Mouse (Mus musculus) liver, embryonic 11.5 days (tissue): ENCODE results near the gene Kiss1r. TPM values are rescaled to one million over a fixed set of nuclear protein-coding genes. Genes with fewer than 3 reads are reported as not detected.
A peak's percentile ranks its signal among the peaks of the same experiment; 100 is the strongest.

ENCODE experiments used
- ATAC-seq: fragments of 200-750 bp; cut with Nextera tagmentation; replicated peaks from 2 replicates; pipeline ENCODE4 v1.8.0; 2017; ENCODE audit warnings: moderate number of reproducible peaks, mild to moderate bottlenecking, moderate TSS enrichment, moderate library complexity; ENCODE audit not compliant: low FRiP score
- DNase-seq: peaks from one replicate; pipeline ENCODE4 v3.0.0-alpha.2; 2017; ENCODE audit warnings: low spot score
- H3K27ac ChIP-seq: fragments of 300-500 bp; sonication (generic); 2 replicates; pipeline ENCODE4 v1.5.1; 2014; ENCODE audit warnings: mild to moderate bottlenecking, low read depth, low read length, control low read depth
- H3K27me3 ChIP-seq: fragments of 300-500 bp; sonication (generic); replicated peaks from 2 replicates; pipeline ENCODE4 v1.6.1; 2014; ENCODE audit warnings: low read length, mixed read lengths; ENCODE audit not compliant: control insufficient read depth, insufficient read depth
- H3K36me3 ChIP-seq: fragments of 300-500 bp; sonication (generic); 2 replicates; pipeline ENCODE4 v1.6.1; 2014; ENCODE audit warnings: mild to moderate bottlenecking, low read length, moderate library complexity, mixed read lengths; ENCODE audit not compliant: control insufficient read depth, insufficient read depth
- H3K4me1 ChIP-seq: fragments of 300-500 bp; sonication (generic); replicated peaks from 2 replicates; pipeline ENCODE4 v1.6.1; 2014; ENCODE audit warnings: low read length, mixed read lengths; ENCODE audit not compliant: control insufficient read depth, insufficient read depth
- H3K4me2 ChIP-seq: fragments of 300-500 bp; sonication (generic); 2 replicates; pipeline ENCODE4 v1.6.1; 2014; ENCODE audit warnings: mild to moderate bottlenecking, control low read depth, moderate library complexity
- H3K4me3 ChIP-seq: fragments of 300-500 bp; sonication (generic); 2 replicates; pipeline ENCODE4 v1.5.1; 2014; ENCODE audit warnings: low read depth, low read length, control low read depth
- H3K9ac ChIP-seq: fragments of 300-500 bp; sonication (generic); 2 replicates; pipeline ENCODE4 v1.6.1; 2014; ENCODE audit warnings: low read depth, low read length, control low read depth
- H3K9me3 ChIP-seq: fragments of 300-500 bp; sonication (generic); 2 replicates; pipeline ENCODE4 v1.6.1; 2016; ENCODE audit warnings: low read length, inconsistent platforms, mixed read lengths; ENCODE audit not compliant: control insufficient read depth
- WGBS: fragments of 180-500 bp; shearing (Covaris S2); extraction: QIAGEN DNeasy Blood & Tissue Kit; methylation state at CpG from one replicate; pipeline ENCODE4 v1.1.7; 2014; 5-methylcytosine and 5-hydroxymethylcytosine counted together
- polyA plus RNA-seq: library from polyadenylated mRNA; unstranded; fragments of >200 nt; fragmentation: Nextera tagmentation; extraction: Ambion mirVana; gene quantifications from 2 replicates; pipeline ENCODE4 v1.2.1, GENCODE M21; 2014

The Kiss1r gene
- polyA plus RNA-seq, 1 experiment from 2014 or later, result 0.66 TPM

- ATAC-seq (no peak), DNase-seq (no peak)
- no peaks in the 10 kb centered on the region for H3K9me3 ChIP-seq
- H3K27ac ChIP-seq, result peak overlapping the region; percentile 71
- peaks cover 3% of the 10 kb centered on the region; the same call in 1 of the 2 replicates for H3K36me3 ChIP-seq
- peak overlapping the region; percentile 97 for H3K4me2 ChIP-seq
- H3K9ac ChIP-seq, result peak overlapping the region; percentile 90
- 7% methylated on average over 8 of the region's 8 CpGs for WGBS
- H3K4me3 ChIP-seq, result peak overlapping the region; percentile 82
- H3K4me1 ChIP-seq, result peaks cover 65% of the 10 kb centered on the region
- H3K27me3 ChIP-seq, result peaks cover 38% of the 10 kb centered on the region
Observed at GRCm38 (mm10) chr10:79916081-79916480, 690 bp upstream of the Kiss1r start.

- Histone ChIP-seq H3K4me2 (peak overlapping the region; percentile 97), H3K4me1 (peaks cover 72% of the 10 kb centered on the region), H3K27me3 (peaks cover 52% of the 10 kb centered on the region), H3K4me3 (peak overlapping the region; percentile 82), H3K27ac (0 out of 2 replicates have a peak overlapping the region, but pooled peaks have one; percentile 71), H3K36me3 (0 out of 2 replicates have a peak, but pooled peaks cover 3% of the 10 kb centered on the region), H3K9me3 (no peaks in the 10 kb centered on the region), H3K9ac (peak overlapping the region; percentile 90)
- ATAC-seq (no peak), DNase-seq (no peak)
- WGBS, result 63% methylated on average over 5 of the region's 5 CpGs
Observed at GRCm38 (mm10) chr10:79917532-79918100, 845 bp downstream of the Kiss1r start.

- Histone ChIP-seq H3K27ac (no peak overlapping the region), H3K4me3 (peak overlapping the region; percentile 22), H3K9me3 (no peaks in the 10 kb centered on the region), H3K4me1 (peaks cover 72% of the 10 kb centered on the region), H3K9ac (peak overlapping the region; percentile 18), H3K36me3 (no peaks in the 10 kb centered on the region), H3K4me2 (peak overlapping the region; percentile 58), H3K27me3 (peaks cover 56% of the 10 kb centered on the region)
- 7% methylated on average over 35 of the region's 35 CpGs for WGBS
- ATAC-seq (no peak), DNase-seq (no peak)
Observed at GRCm38 (mm10) chr10:79918231-79919078, 1.7 kb downstream of the Kiss1r start.

GRCm38 (mm10) chr10:79919251-79919849 lies 2.6 kb downstream of the Kiss1r start:
- Histone ChIP-seq H3K4me2 (peak overlapping the region; percentile 58), H3K9ac (no peak overlapping the region), H3K36me3 (no peaks in the 10 kb centered on the region), H3K9me3 (no peaks in the 10 kb centered on the region), H3K4me3 (peak overlapping the region; percentile 3; the same call in 1 of the 2 replicates), H3K27ac (no peak overlapping the region), H3K27me3 (peaks cover 56% of the 10 kb centered on the region), H3K4me1 (peaks cover 64% of the 10 kb centered on the region)
- DNase-seq, result no peak
- WGBS, result 13% methylated on average over 21 of the region's 21 CpGs
- ATAC-seq, result no peak

- no peaks in the 10 kb centered on the region for H3K9me3 ChIP-seq
- H3K4me1 ChIP-seq, result peaks cover 55% of the 10 kb centered on the region
- DNase-seq (no peak), ATAC-seq (no peak)
- no peak overlapping the region for H3K27ac ChIP-seq
- no peaks in the 10 kb centered on the region for H3K36me3 ChIP-seq
- peak overlapping the region; percentile 31; the same call in 1 of the 2 replicates for H3K4me3 ChIP-seq
- H3K4me2 ChIP-seq, result peak overlapping the region; percentile 58
- peaks cover 56% of the 10 kb centered on the region for H3K27me3 ChIP-seq
- 34% methylated on average over 26 of the region's 26 CpGs for WGBS
- no peak overlapping the region for H3K9ac ChIP-seq
Observed at GRCm38 (mm10) chr10:79920056-79920890, 3.5 kb downstream of the Kiss1r start.

GRCm38 (mm10) chr10:79920958-79921535 lies 4.3 kb downstream of the Kiss1r start, which contains the start of gene R3hdm4:
R3hdm4 (minus strand) TSS chr10:79921208.
- peak within 1 kb of the TSS; percentile 58 for H3K4me2 ChIP-seq
- no peak within 1 kb of the TSS for H3K27ac ChIP-seq
- DNase-seq (no peak), ATAC-seq (no peak)
- no peaks in the 10 kb centered on the region for H3K36me3 ChIP-seq
- H3K4me3 ChIP-seq, result peak within 1 kb of the TSS; percentile 31
- H3K9ac ChIP-seq, result no peak within 1 kb of the TSS
- H3K27me3 ChIP-seq, result peaks cover 56% of the 10 kb centered on the region
- 9% methylated on average over 41 of the region's 41 CpGs for WGBS
- H3K9me3 ChIP-seq, result no peaks in the 10 kb centered on the region
- peaks cover 52% of the 10 kb centered on the region for H3K4me1 ChIP-seq

- 12% methylated on average over 34 of the region's 34 CpGs for WGBS
- H3K9ac ChIP-seq, result no peak overlapping the region
- H3K4me1 ChIP-seq, result peaks cover 54% of the 10 kb centered on the region
- peak overlapping the region; percentile 58 for H3K4me2 ChIP-seq
- DNase-seq (no peak), ATAC-seq (no peak)
- no peaks in the 10 kb centered on the region for H3K9me3 ChIP-seq
- peaks cover 56% of the 10 kb centered on the region for H3K27me3 ChIP-seq
- no peaks in the 10 kb centered on the region for H3K36me3 ChIP-seq
- peak overlapping the region; percentile 31 for H3K4me3 ChIP-seq
- H3K27ac ChIP-seq, result no peak overlapping the region
Observed at GRCm38 (mm10) chr10:79921572-79921971, 4.8 kb downstream of the Kiss1r start.
